Mouse (Mus musculus): ENCODE results near the gene Anks1. TPM values are rescaled to one million over a fixed set of nuclear protein-coding genes. Genes with fewer than 3 reads are reported as not detected.

The Anks1 gene
- polyA plus RNA-seq, 1 experiment from 2014 or later: 43.6 TPM

GRCm38 (mm10) chr17:28006208-28006607, 97.1 kb downstream of the Anks1 start:
- H3K4me3 ChIP-seq (ENCODE audit: low read depth, low read length): no peak overlapping the region
- H3K4me1 ChIP-seq (replicated peaks; ENCODE audit: control insufficient read depth, insufficient read depth, low read length): peaks cover 17% of the 10 kb centered on the region
- H3K9me3 ChIP-seq (ENCODE audit: control insufficient read depth, low read length): no peaks in the 10 kb centered on the region
- 88% methylated on average over 8 of the region's 8 CpGs for WGBS
- H3K27me3 ChIP-seq (ENCODE audit: control insufficient read depth, insufficient read depth, low read length): no peaks in the 10 kb centered on the region
- DNase-seq (ENCODE audit: low spot score): no peak
- no peaks in the 10 kb centered on the region for H3K36me3 ChIP-seq (ENCODE audit: control insufficient read depth, insufficient read depth, low read length)
- H3K4me2 ChIP-seq (replicated peaks; ENCODE audit: low read depth, low read length): no peak overlapping the region
- no peak overlapping the region; the same call in 1 of the 2 replicates for H3K27ac ChIP-seq (ENCODE audit: low read depth, low read length)
- H3K9ac ChIP-seq (ENCODE audit: low read depth, low read length): no peak overlapping the region
- ATAC-seq (ENCODE audit: low FRiP score): no peak

DNA sequence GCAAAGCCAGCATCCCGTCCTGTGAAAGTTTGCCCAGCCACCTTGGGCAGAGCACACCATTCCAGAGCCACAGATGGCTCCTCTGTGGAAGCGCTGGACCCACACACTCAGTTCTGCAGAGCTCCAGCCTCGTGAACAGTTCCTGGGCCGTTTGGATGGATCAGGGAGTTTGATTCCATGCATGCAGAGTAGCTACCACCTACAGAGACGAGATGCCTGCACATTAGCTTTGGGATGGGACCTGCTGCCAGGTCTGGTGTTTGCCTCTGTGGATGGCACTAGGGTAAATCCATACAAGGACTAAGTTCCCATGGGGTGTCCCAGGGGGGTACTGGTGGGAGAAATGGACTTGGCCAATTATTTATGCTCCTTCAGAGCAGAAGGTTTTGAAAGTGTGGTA, 97.5 kb downstream of the Anks1 start:
- no peaks in the 10 kb centered on the region for H3K36me3 ChIP-seq (ENCODE audit: control insufficient read depth, insufficient read depth, low read length)
- WGBS: 55% methylated on average over 5 of the region's 5 CpGs
- ATAC-seq (ENCODE audit: low FRiP score) (no peak), DNase-seq (ENCODE audit: low spot score) (no peak)
- peaks cover 17% of the 10 kb centered on the region for H3K4me1 ChIP-seq (replicated peaks; ENCODE audit: control insufficient read depth, insufficient read depth, low read length)
- peak overlapping the region; percentile 68; the same call in 1 of the 2 replicates for H3K27ac ChIP-seq (ENCODE audit: low read depth, low read length)
- H3K9ac ChIP-seq (ENCODE audit: low read depth, low read length): no peak overlapping the region
- no peaks in the 10 kb centered on the region for H3K9me3 ChIP-seq (ENCODE audit: control insufficient read depth, low read length)
- no peak overlapping the region for H3K4me2 ChIP-seq (replicated peaks; ENCODE audit: low read depth, low read length)
- H3K4me3 ChIP-seq (ENCODE audit: low read depth, low read length): no peak overlapping the region
- H3K27me3 ChIP-seq (ENCODE audit: control insufficient read depth, insufficient read depth, low read length): no peaks in the 10 kb centered on the region

- H3K27me3 ChIP-seq (ENCODE audit: control insufficient read depth, insufficient read depth, low read length): no peaks in the 10 kb centered on the region
- H3K4me1 ChIP-seq (replicated peaks; ENCODE audit: control insufficient read depth, insufficient read depth, low read length): peaks cover 17% of the 10 kb centered on the region
- H3K9ac ChIP-seq (ENCODE audit: low read depth, low read length): peak overlapping the region; percentile 46; the same call in 1 of the 2 replicates
- 0 out of 2 replicates have a peak overlapping the region, but pooled peaks have one; percentile 14 for H3K4me2 ChIP-seq (replicated peaks; ENCODE audit: low read depth, low read length)
- WGBS: 17% methylated on average over 29 of the region's 29 CpGs
- H3K36me3 ChIP-seq (ENCODE audit: control insufficient read depth, insufficient read depth, low read length): no peaks in the 10 kb centered on the region
- DNase-seq (ENCODE audit: low spot score): peak; percentile 58
- no peak overlapping the region for H3K4me3 ChIP-seq (ENCODE audit: low read depth, low read length)
- ATAC-seq (ENCODE audit: low FRiP score): no peak
- H3K9me3 ChIP-seq (ENCODE audit: control insufficient read depth, low read length): no peaks in the 10 kb centered on the region
- peak overlapping the region; percentile 68 for H3K27ac ChIP-seq (ENCODE audit: low read depth, low read length)
These were observed 98.2 kb downstream of the Anks1 start for GRCm38 (mm10) chr17:28007179-28007811.

GRCm38 (mm10) chr17:28007857-28008564, 98.9 kb downstream of the Anks1 start:
- Histone ChIP-seq H3K9me3 (ENCODE audit: control insufficient read depth, low read length) (no peaks in the 10 kb centered on the region), H3K27ac (ENCODE audit: low read depth, low read length) (peak overlapping the region; percentile 68), H3K4me3 (ENCODE audit: low read depth, low read length) (no peak overlapping the region), H3K9ac (ENCODE audit: low read depth, low read length) (peak overlapping the region; percentile 46; the same call in 1 of the 2 replicates), H3K4me2 (replicated peaks; ENCODE audit: low read depth, low read length) (0 out of 2 replicates have a peak overlapping the region, but pooled peaks have one; percentile 13), H3K27me3 (ENCODE audit: control insufficient read depth, insufficient read depth, low read length) (no peaks in the 10 kb centered on the region), H3K4me1 (replicated peaks; ENCODE audit: control insufficient read depth, insufficient read depth, low read length) (peaks cover 19% of the 10 kb centered on the region), H3K36me3 (ENCODE audit: control insufficient read depth, insufficient read depth, low read length) (no peaks in the 10 kb centered on the region)
- 16% methylated on average over 27 of the region's 27 CpGs for WGBS
- ATAC-seq (ENCODE audit: low FRiP score) (no peak), DNase-seq (ENCODE audit: low spot score) (no peak)

- peaks cover 20% of the 10 kb centered on the region for H3K4me1 ChIP-seq (replicated peaks; ENCODE audit: control insufficient read depth, insufficient read depth, low read length)
- no peak for DNase-seq (ENCODE audit: low spot score)
- H3K4me2 ChIP-seq (replicated peaks; ENCODE audit: low read depth, low read length): no peak overlapping the region
- H3K36me3 ChIP-seq (ENCODE audit: control insufficient read depth, insufficient read depth, low read length): no peaks in the 10 kb centered on the region
- 58% methylated on average over 8 of the region's 8 CpGs for WGBS
- H3K27me3 ChIP-seq (ENCODE audit: control insufficient read depth, insufficient read depth, low read length): no peaks in the 10 kb centered on the region
- H3K27ac ChIP-seq (ENCODE audit: low read depth, low read length): no peak overlapping the region
- no peak overlapping the region for H3K4me3 ChIP-seq (ENCODE audit: low read depth, low read length)
- no peaks in the 10 kb centered on the region for H3K9me3 ChIP-seq (ENCODE audit: control insufficient read depth, low read length)
- no peak overlapping the region for H3K9ac ChIP-seq (ENCODE audit: low read depth, low read length)
- no peak for ATAC-seq (ENCODE audit: low FRiP score)
These were observed 99.5 kb downstream of the Anks1 start for GRCm38 (mm10) chr17:28008565-28008981.

DNA sequence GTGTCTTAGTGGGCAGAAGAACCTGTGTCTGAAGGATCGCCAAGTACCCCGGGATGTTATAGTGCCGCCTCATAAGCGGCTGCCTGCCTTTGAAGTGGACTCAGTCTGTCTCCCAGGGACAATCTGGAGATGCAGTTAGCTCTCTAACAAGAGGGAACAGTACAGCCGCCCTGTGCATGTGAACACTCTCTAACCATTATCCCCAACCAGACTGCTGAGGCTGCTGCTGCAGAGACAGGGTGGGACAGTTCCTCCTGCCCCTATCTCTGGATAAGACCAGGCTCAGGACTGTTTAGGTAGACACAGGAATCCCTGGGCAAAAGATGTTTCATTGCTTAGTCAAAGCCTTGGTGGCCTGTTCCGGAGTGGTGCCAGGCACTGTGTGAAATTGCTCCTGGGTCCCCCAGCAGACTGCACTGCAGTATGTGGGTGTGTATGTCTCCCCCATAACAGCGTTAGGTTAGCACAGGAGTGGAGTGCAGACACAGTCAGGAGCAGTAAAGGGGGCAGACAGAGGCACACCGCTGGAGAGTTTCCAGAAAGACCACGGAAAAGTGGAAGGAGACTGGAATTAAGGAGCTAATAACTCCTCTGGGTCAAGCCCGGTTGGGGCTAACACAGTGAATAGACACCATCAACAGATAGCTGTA, 100.1 kb downstream of the Anks1 start:
- peaks cover 20% of the 10 kb centered on the region for H3K4me1 ChIP-seq (replicated peaks; ENCODE audit: control insufficient read depth, insufficient read depth, low read length)
- no peak overlapping the region for H3K4me3 ChIP-seq (ENCODE audit: low read depth, low read length)
- DNase-seq (ENCODE audit: low spot score) (no peak), ATAC-seq (ENCODE audit: low FRiP score) (no peak)
- no peak overlapping the region for H3K9ac ChIP-seq (ENCODE audit: low read depth, low read length)
- 84% methylated on average over 10 of the region's 10 CpGs for WGBS
- H3K9me3 ChIP-seq (ENCODE audit: control insufficient read depth, low read length): no peaks in the 10 kb centered on the region
- H3K27ac ChIP-seq (ENCODE audit: low read depth, low read length): no peak overlapping the region
- no peak overlapping the region for H3K4me2 ChIP-seq (replicated peaks; ENCODE audit: low read depth, low read length)
- no peaks in the 10 kb centered on the region for H3K27me3 ChIP-seq (ENCODE audit: control insufficient read depth, insufficient read depth, low read length)
- no peaks in the 10 kb centered on the region for H3K36me3 ChIP-seq (ENCODE audit: control insufficient read depth, insufficient read depth, low read length)

GRCm38 (mm10) chr17:28009716-28010114, 100.6 kb downstream of the Anks1 start:
- no peak overlapping the region for H3K4me3 ChIP-seq (ENCODE audit: low read depth, low read length)
- no peak overlapping the region for H3K9ac ChIP-seq (ENCODE audit: low read depth, low read length)
- no peaks in the 10 kb centered on the region for H3K9me3 ChIP-seq (ENCODE audit: control insufficient read depth, low read length)
- DNase-seq (ENCODE audit: low spot score) (no peak), ATAC-seq (ENCODE audit: low FRiP score) (no peak)
- H3K27me3 ChIP-seq (ENCODE audit: control insufficient read depth, insufficient read depth, low read length): no peaks in the 10 kb centered on the region
- no peak overlapping the region for H3K4me2 ChIP-seq (replicated peaks; ENCODE audit: low read depth, low read length)
- peaks cover 20% of the 10 kb centered on the region for H3K4me1 ChIP-seq (replicated peaks; ENCODE audit: control insufficient read depth, insufficient read depth, low read length)
- WGBS: 92% methylated on average over 7 of the region's 7 CpGs
- H3K27ac ChIP-seq (ENCODE audit: low read depth, low read length): no peak overlapping the region
- H3K36me3 ChIP-seq (ENCODE audit: control insufficient read depth, insufficient read depth, low read length): no peaks in the 10 kb centered on the region

DNA sequence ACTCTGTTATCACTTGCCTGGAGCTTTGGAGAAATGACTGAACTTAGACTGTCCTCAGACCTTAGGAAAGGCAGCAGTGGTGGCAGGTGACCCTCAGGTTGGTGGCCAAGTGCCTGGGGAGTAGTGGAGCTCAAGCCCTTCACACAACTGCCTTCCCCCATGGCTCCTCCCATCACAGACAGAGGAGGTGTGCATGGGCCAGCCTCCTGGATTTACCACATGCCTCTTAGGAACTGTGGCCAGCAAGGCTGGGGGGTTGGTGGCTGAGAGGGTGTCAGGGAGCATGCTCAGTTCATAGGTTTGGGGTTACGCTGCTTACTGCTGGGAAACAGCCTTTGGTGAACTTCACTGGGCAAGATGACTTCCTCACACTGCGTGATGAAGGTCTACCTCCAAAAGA, 101.8 kb downstream of the Anks1 start:
- H3K36me3 ChIP-seq (ENCODE audit: control insufficient read depth, insufficient read depth, low read length): no peaks in the 10 kb centered on the region
- no peak overlapping the region for H3K4me2 ChIP-seq (replicated peaks; ENCODE audit: low read depth, low read length)
- no peak overlapping the region for H3K9ac ChIP-seq (ENCODE audit: low read depth, low read length)
- H3K9me3 ChIP-seq (ENCODE audit: control insufficient read depth, low read length): no peaks in the 10 kb centered on the region
- WGBS: 98% methylated on average over 2 of the region's 2 CpGs
- DNase-seq (ENCODE audit: low spot score) (no peak), ATAC-seq (ENCODE audit: low FRiP score) (no peak)
- peaks cover 20% of the 10 kb centered on the region for H3K4me1 ChIP-seq (replicated peaks; ENCODE audit: control insufficient read depth, insufficient read depth, low read length)
- H3K27me3 ChIP-seq (ENCODE audit: control insufficient read depth, insufficient read depth, low read length): no peaks in the 10 kb centered on the region
- no peak overlapping the region for H3K27ac ChIP-seq (ENCODE audit: low read depth, low read length)
- no peak overlapping the region for H3K4me3 ChIP-seq (ENCODE audit: low read depth, low read length)
